Mouse (Mus musculus): ENCODE measurements around the gene Il10. TPM values are rescaled to one million over a fixed set of nuclear protein-coding genes. Genes with fewer than 3 reads are reported as not detected.

Il10 gene
- polyA plus RNA-seq, 1 experiment from 2014 or later, result 0.10 TPM

DNA sequence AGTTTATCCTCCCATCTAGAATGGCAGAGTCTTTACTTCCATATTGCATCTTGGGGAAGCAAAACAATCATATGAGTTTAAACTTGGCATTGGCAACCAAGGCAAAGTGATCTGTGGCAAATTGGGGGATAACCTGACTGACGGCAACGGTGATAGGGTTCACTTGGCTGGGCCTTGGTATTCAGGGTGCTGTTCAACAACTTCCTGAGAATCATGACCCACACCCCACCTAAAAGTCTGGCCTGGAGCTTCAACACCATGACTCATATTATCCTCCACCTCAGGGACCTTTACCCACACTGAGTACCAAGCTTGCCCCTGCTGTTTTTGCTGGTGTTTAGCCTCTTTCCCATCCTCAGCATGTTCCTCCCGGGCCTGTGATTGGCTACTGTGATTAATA is 19.3 kb upstream of the Il10 start:
- H3K27me3 ChIP-seq, result no peaks in the 10 kb centered on the region
- H3K27ac ChIP-seq, result no peak overlapping the region
- H3K9ac ChIP-seq, result no peak overlapping the region
- no peaks in the 10 kb centered on the region for H3K4me1 ChIP-seq
- H3K4me2 ChIP-seq (replicated peaks), result no peak overlapping the region
- no peak for ATAC-seq (ENCODE audit: low FRiP score, low read depth)
- 83% methylated on average over 3 of the region's 3 CpGs for WGBS
- H3K36me3 ChIP-seq, result no peaks in the 10 kb centered on the region
- H3K9me3 ChIP-seq, result no peaks in the 10 kb centered on the region
- H3K4me3 ChIP-seq, result no peak overlapping the region

DNA sequence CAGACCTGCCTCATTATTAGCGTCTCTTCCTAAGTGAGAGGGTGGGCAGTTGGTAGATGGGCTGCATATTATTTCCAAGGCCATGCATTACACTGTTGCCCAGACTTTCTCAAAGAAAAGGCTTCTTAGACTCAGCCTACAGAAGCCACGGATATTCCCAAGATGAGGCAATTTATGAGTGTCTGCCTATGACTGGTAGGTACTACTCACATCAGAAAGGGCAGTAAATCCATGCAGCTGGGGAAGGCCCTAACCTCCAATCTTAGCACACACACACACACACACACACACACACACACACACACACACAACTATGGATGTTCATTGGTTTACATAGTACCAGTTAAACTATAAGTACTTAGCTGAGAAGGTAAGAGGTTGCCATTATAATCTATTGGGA is 17.1 kb upstream of the Il10 start:
- H3K27ac ChIP-seq, result no peak overlapping the region
- no peaks in the 10 kb centered on the region for H3K9me3 ChIP-seq
- H3K4me1 ChIP-seq, result no peaks in the 10 kb centered on the region
- no peak for ATAC-seq (ENCODE audit: low FRiP score, low read depth)
- no peaks in the 10 kb centered on the region for H3K36me3 ChIP-seq
- no peak overlapping the region for H3K9ac ChIP-seq
- WGBS, result 84% methylated on average over 2 of the region's 2 CpGs
- no peak overlapping the region for H3K4me2 ChIP-seq (replicated peaks)
- no peak overlapping the region for H3K4me3 ChIP-seq
- no peaks in the 10 kb centered on the region for H3K27me3 ChIP-seq

- Histone ChIP-seq H3K9ac (no peak overlapping the region), H3K4me3 (no peak overlapping the region), H3K27ac (no peak overlapping the region), H3K27me3 (no peaks in the 10 kb centered on the region), H3K9me3 (no peaks in the 10 kb centered on the region), H3K4me2 (replicated peaks) (no peak overlapping the region), H3K36me3 (no peaks in the 10 kb centered on the region), H3K4me1 (no peaks in the 10 kb centered on the region)
- 59% methylated on average over 17 of the region's 17 CpGs for WGBS
- no peak for ATAC-seq (ENCODE audit: low FRiP score, low read depth)
Measured at GRCm38 (mm10) chr1:131003037-131003922, 16.4 kb upstream of the Il10 start.

DNA sequence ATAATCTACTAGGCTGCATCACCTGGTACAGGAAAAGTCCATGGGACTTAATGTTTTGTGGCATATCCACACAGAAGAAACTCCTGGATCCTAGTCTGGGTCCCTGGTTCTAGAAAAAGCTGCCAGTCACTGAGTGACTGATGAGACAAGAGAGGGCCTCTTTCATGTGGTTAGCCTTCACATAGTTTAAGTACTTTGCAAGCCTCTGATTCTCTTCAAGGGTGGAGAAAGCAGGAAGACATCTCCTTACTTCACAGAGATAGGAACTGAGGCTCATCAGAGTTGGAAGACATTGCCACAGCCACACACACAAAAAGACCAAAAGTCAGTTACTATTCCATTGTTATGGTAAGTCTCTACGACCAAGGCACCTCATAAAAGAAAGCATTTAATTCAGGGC is 13.6 kb upstream of the Il10 start:
- Histone ChIP-seq H3K9ac (no peak overlapping the region), H3K36me3 (no peaks in the 10 kb centered on the region), H3K4me3 (no peak overlapping the region), H3K4me1 (no peaks in the 10 kb centered on the region), H3K27me3 (no peaks in the 10 kb centered on the region), H3K4me2 (replicated peaks) (no peak overlapping the region), H3K27ac (no peak overlapping the region), H3K9me3 (no peaks in the 10 kb centered on the region)
- WGBS, result 67% methylated on average over 1 of the region's 1 CpGs
- no peak for ATAC-seq (ENCODE audit: low FRiP score, low read depth)

- no peaks in the 10 kb centered on the region for H3K9me3 ChIP-seq
- no peak overlapping the region for H3K9ac ChIP-seq
- H3K36me3 ChIP-seq, result no peaks in the 10 kb centered on the region
- H3K4me3 ChIP-seq, result no peak overlapping the region
- ATAC-seq (ENCODE audit: low FRiP score, low read depth), result no peak
- no peaks in the 10 kb centered on the region for H3K4me1 ChIP-seq
- WGBS, result 76% methylated on average over 17 of the region's 17 CpGs
- H3K27me3 ChIP-seq, result no peaks in the 10 kb centered on the region
- no peak overlapping the region for H3K4me2 ChIP-seq (replicated peaks)
- no peak overlapping the region for H3K27ac ChIP-seq
Measured at GRCm38 (mm10) chr1:131010201-131011153, 9.2 kb upstream of the Il10 start.

GRCm38 (mm10) chr1:131012494-131012893 is 7.2 kb upstream of the Il10 start:
- no peak overlapping the region for H3K9ac ChIP-seq
- no peak overlapping the region for H3K4me2 ChIP-seq (replicated peaks)
- no peak overlapping the region for H3K27ac ChIP-seq
- H3K4me3 ChIP-seq, result no peak overlapping the region
- no peak for ATAC-seq (ENCODE audit: low FRiP score, low read depth)
- no peaks in the 10 kb centered on the region for H3K36me3 ChIP-seq
- H3K4me1 ChIP-seq, result no peaks in the 10 kb centered on the region
- H3K9me3 ChIP-seq, result no peaks in the 10 kb centered on the region
- H3K27me3 ChIP-seq, result no peaks in the 10 kb centered on the region
- 73% methylated on average over 8 of the region's 8 CpGs for WGBS

GRCm38 (mm10) chr1:131013926-131014325 is 5.7 kb upstream of the Il10 start:
- Histone ChIP-seq H3K4me3 (no peak overlapping the region), H3K4me1 (no peaks in the 10 kb centered on the region), H3K9me3 (no peaks in the 10 kb centered on the region), H3K36me3 (no peaks in the 10 kb centered on the region), H3K9ac (no peak overlapping the region), H3K4me2 (replicated peaks) (no peak overlapping the region), H3K27me3 (no peaks in the 10 kb centered on the region), H3K27ac (no peak overlapping the region)
- no peak for ATAC-seq (ENCODE audit: low FRiP score, low read depth)
- WGBS, result 93% methylated on average over 5 of the region's 5 CpGs

DNA sequence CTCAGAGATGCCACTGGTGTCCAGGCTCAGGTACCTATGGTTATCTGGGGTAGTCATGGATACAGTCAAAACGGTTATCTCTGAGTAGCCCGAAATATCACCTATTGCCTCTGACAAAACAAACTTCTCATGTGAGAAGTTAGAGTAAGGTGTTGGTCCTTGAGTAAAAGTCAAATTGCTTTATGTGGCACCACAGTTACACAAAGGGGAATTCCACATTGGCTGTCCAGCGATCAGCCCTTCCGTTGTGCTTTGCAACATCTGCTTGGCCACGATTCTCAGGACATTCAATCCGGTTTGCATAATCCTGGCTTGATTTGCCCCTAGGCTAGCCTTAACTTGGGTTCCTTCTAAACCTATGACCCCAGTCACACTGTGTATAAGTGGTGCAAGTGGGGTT is 4.4 kb upstream of the Il10 start:
- H3K9me3 ChIP-seq, result no peaks in the 10 kb centered on the region
- H3K36me3 ChIP-seq, result no peaks in the 10 kb centered on the region
- H3K4me2 ChIP-seq (replicated peaks), result no peak overlapping the region
- H3K9ac ChIP-seq, result no peak overlapping the region
- WGBS, result 89% methylated on average over 6 of the region's 6 CpGs
- no peaks in the 10 kb centered on the region for H3K27me3 ChIP-seq
- no peak for ATAC-seq (ENCODE audit: low FRiP score, low read depth)
- peaks cover 2% of the 10 kb centered on the region; the same call in 1 of the 2 replicates for H3K4me1 ChIP-seq
- H3K4me3 ChIP-seq, result no peak overlapping the region
- H3K27ac ChIP-seq, result no peak overlapping the region

GRCm38 (mm10) chr1:131015879-131016278 is 3.8 kb upstream of the Il10 start:
- H3K4me1 ChIP-seq, result peaks cover 8% of the 10 kb centered on the region; the same call in 1 of the 2 replicates
- H3K4me3 ChIP-seq, result no peak overlapping the region
- ATAC-seq (ENCODE audit: low FRiP score, low read depth), result no peak
- no peak overlapping the region for H3K27ac ChIP-seq
- no peaks in the 10 kb centered on the region for H3K27me3 ChIP-seq
- H3K9me3 ChIP-seq, result no peaks in the 10 kb centered on the region
- WGBS, result 93% methylated on average over 7 of the region's 7 CpGs
- no peak overlapping the region for H3K4me2 ChIP-seq (replicated peaks)
- no peak overlapping the region for H3K9ac ChIP-seq
- H3K36me3 ChIP-seq, result no peaks in the 10 kb centered on the region

- 53% methylated on average over 12 of the region's 12 CpGs for WGBS
Measured at GRCm38 (mm10) chr1:131020425-131021310, 1.0 kb downstream of the Il10 start.

GRCm38 (mm10) chr1:131021438-131021837 is 1.8 kb downstream of the Il10 start:
- Histone ChIP-seq H3K4me2 (replicated peaks) (no peak overlapping the region), H3K9ac (no peak overlapping the region), H3K4me3 (no peak overlapping the region), H3K27me3 (no peaks in the 10 kb centered on the region), H3K9me3 (no peaks in the 10 kb centered on the region), H3K36me3 (no peaks in the 10 kb centered on the region), H3K4me1 (peaks cover 14% of the 10 kb centered on the region; the same call in 1 of the 2 replicates), H3K27ac (no peak overlapping the region)
- no peak for ATAC-seq (ENCODE audit: low FRiP score, low read depth)
- 63% methylated on average over 9 of the region's 9 CpGs for WGBS

More at GRCm38 (mm10) chr1:131020425-131021310, 1.0 kb downstream of the Il10 start:
- Histone ChIP-seq H3K36me3 (no peaks in the 10 kb centered on the region), H3K4me1 (peaks cover 14% of the 10 kb centered on the region; the same call in 1 of the 2 replicates), H3K4me3 (no peak overlapping the region), H3K27me3 (no peaks in the 10 kb centered on the region), H3K27ac (no peak overlapping the region), H3K4me2 (replicated peaks) (no peak overlapping the region), H3K9me3 (no peaks in the 10 kb centered on the region), H3K9ac (no peak overlapping the region)
- no peak for ATAC-seq (ENCODE audit: low FRiP score, low read depth)

Data from limb, embryonic 13.5 days (tissue).